Mouse (Mus musculus) gastrocnemius, postnatal 25 days (tissue): Measurements from ENCODE around the gene Kcnj11. TPM values are rescaled to one million over a fixed set of nuclear protein-coding genes. Genes with fewer than 3 reads are reported as not detected.

ENCODE experiments used
- DNase-seq: peaks from one replicate; pipeline ENCODE4 v3.0.0; 2022
- total RNA-seq, 2 experiments: library from RNA; stranded (reverse); gene quantifications; 1 replicate in 1 of 2; 2 replicates in 1 of 2; pipeline ENCODE4 v1.2.3; 2021

Gene Kcnj11
- total RNA-seq, 2 experiments from 2014 or later: 74.8 to 77.5 TPM

- no peak for DNase-seq
These were observed 52.5 kb downstream of the Kcnj11 start for GRCm38 (mm10) chr7:46047873-46048562.

GRCm38 (mm10) chr7:46045882-46046281 is 54.7 kb downstream of the Kcnj11 start:
- DNase-seq: no peak

GRCm38 (mm10) chr7:46044106-46044505 is 56.5 kb downstream of the Kcnj11 start:
- DNase-seq: no peak

Other genes with a start within 250 kb of the Kcnj11 start
- 10 to 100 TPM; 53.4 to 64.2 TPM for gene Kdelr1, start 228.0 kb downstream of the Kcnj11 start, total RNA-seq
- under 1 TPM; 0.32 to 0.46 TPM for gene Grin2d, start 222.4 kb downstream of the Kcnj11 start, total RNA-seq
- not detected for gene Syngr4, start 204.1 kb downstream of the Kcnj11 start, total RNA-seq
- 10 to 100 TPM; 53.2 to 62.5 TPM for gene Tmem143, start 203.8 kb downstream of the Kcnj11 start, total RNA-seq
- 10 to 100 TPM; 13.2 to 17.0 TPM for gene Emp3, start 179.4 kb downstream of the Kcnj11 start, total RNA-seq
- gene Ccdc114, start 176.7 kb downstream of the Kcnj11 start, total RNA-seq: under 1 TPM; 0.46 to 0.67 TPM
- gene Abcc6, start 70.5 kb downstream of the Kcnj11 start, total RNA-seq: not detected
- 10 to 100 TPM; 54.3 to 55.4 TPM for gene Nomo1, start 67.1 kb downstream of the Kcnj11 start, total RNA-seq
- 1 to 10 TPM; 3.2 to 3.3 TPM for gene Abcc8, start 79.3 kb upstream of the Kcnj11 start, total RNA-seq
- gene Ush1c, start 137.7 kb upstream of the Kcnj11 start, total RNA-seq: 1 to 10 TPM; 3.9 to 5.3 TPM
- under 1 TPM; 0.48 to 0.49 TPM for gene Otog, start 140.2 kb upstream of the Kcnj11 start, total RNA-seq